Mouse (Mus musculus): ENCODE measurements around the gene Atp9a. TPM values are rescaled to one million over a fixed set of nuclear protein-coding genes. Genes with fewer than 3 reads are reported as not detected.
"Not testable (repeated sequence)": the region's sequence is repeated elsewhere in the genome, so short reads cannot be mapped to it uniquely, and the experiment has no call there.

The Atp9a gene
- polyA plus RNA-seq, 1 experiment from 2014 or later, result 155 TPM

GRCm38 (mm10) chr2:168765065-168765681 is 23.0 kb upstream of the Atp9a start:
- Histone ChIP-seq H3K9me3 (no peaks in the 10 kb centered on the region), H3K4me2 (peak overlapping the region; percentile 89), H3K36me3 (replicated peaks) (no peaks in the 10 kb centered on the region), H3K4me3 (peak overlapping the region; percentile 43), H3K27me3 (replicated peaks) (peaks cover 19% of the 10 kb centered on the region; the same call in 1 of the 2 replicates), H3K27ac (no peak overlapping the region), H3K9ac (no peak overlapping the region), H3K4me1 (peaks cover 45% of the 10 kb centered on the region)
- under 1% methylated on average over 32 of the region's 32 CpGs for WGBS
- ATAC-seq (replicated peaks), result peak; percentile 55

- peaks cover 45% of the 10 kb centered on the region for H3K4me1 ChIP-seq
- peak overlapping the region; percentile 89 for H3K4me2 ChIP-seq
- no peak overlapping the region for H3K27ac ChIP-seq
- WGBS, result 8% methylated on average over 9 of the region's 9 CpGs
- H3K9ac ChIP-seq, result no peak overlapping the region
- no peaks in the 10 kb centered on the region for H3K36me3 ChIP-seq (replicated peaks)
- no peak overlapping the region for H3K4me3 ChIP-seq
- ATAC-seq (replicated peaks), result no peak
- no peaks in the 10 kb centered on the region for H3K9me3 ChIP-seq
- peaks cover 19% of the 10 kb centered on the region; the same call in 1 of the 2 replicates for H3K27me3 ChIP-seq (replicated peaks)
These were observed 22.3 kb upstream of the Atp9a start for GRCm38 (mm10) chr2:168764460-168764867.

- WGBS, result 9% methylated on average over 7 of the region's 7 CpGs
- no peak overlapping the region for H3K9ac ChIP-seq
- peak overlapping the region; percentile 89; the same call in 1 of the 2 replicates for H3K4me2 ChIP-seq
- H3K27ac ChIP-seq, result no peak overlapping the region
- no peak for ATAC-seq (replicated peaks)
- H3K4me3 ChIP-seq, result no peak overlapping the region
- H3K27me3 ChIP-seq (replicated peaks), result peaks cover 15% of the 10 kb centered on the region; the same call in 1 of the 2 replicates
- H3K36me3 ChIP-seq (replicated peaks), result no peaks in the 10 kb centered on the region
- H3K4me1 ChIP-seq, result peaks cover 45% of the 10 kb centered on the region
- no peaks in the 10 kb centered on the region for H3K9me3 ChIP-seq
These were observed 21.6 kb upstream of the Atp9a start for GRCm38 (mm10) chr2:168763785-168764184.

GRCm38 (mm10) chr2:168762411-168762815 is 20.2 kb upstream of the Atp9a start:
- peak overlapping the region; percentile 22 for H3K4me3 ChIP-seq

GRCm38 (mm10) chr2:168761954-168762353 is 19.7 kb upstream of the Atp9a start:
- peak overlapping the region; percentile 26; the same call in 1 of the 2 replicates for H3K27ac ChIP-seq
- ATAC-seq (replicated peaks), result no peak
- H3K36me3 ChIP-seq (replicated peaks), result no peaks in the 10 kb centered on the region
- peak overlapping the region; percentile 22; the same call in 1 of the 2 replicates for H3K4me3 ChIP-seq
- H3K9me3 ChIP-seq, result no peaks in the 10 kb centered on the region
- 0 out of 2 replicates have a peak overlapping the region, but pooled peaks have one; percentile 10 for H3K9ac ChIP-seq
- H3K4me2 ChIP-seq, result peak overlapping the region; percentile 89
- 8% methylated on average over 4 of the region's 4 CpGs for WGBS
- peaks cover 42% of the 10 kb centered on the region for H3K4me1 ChIP-seq
- 0 out of 2 replicates have a peak, but pooled peaks cover 9% of the 10 kb centered on the region for H3K27me3 ChIP-seq (replicated peaks)

More at GRCm38 (mm10) chr2:168762411-168762815, 20.2 kb upstream of the Atp9a start:
- Histone ChIP-seq H3K36me3 (replicated peaks) (no peaks in the 10 kb centered on the region), H3K4me1 (peaks cover 45% of the 10 kb centered on the region), H3K4me2 (peak overlapping the region; percentile 89), H3K27me3 (replicated peaks) (0 out of 2 replicates have a peak, but pooled peaks cover 9% of the 10 kb centered on the region), H3K27ac (no peak overlapping the region; the same call in 1 of the 2 replicates), H3K9ac (0 out of 2 replicates have a peak overlapping the region, but pooled peaks have one; percentile 10), H3K9me3 (no peaks in the 10 kb centered on the region)
- no peak for ATAC-seq (replicated peaks)
- whole genome bisulfite sequencing, result 2% methylated on average over 12 of the region's 12 CpGs

GRCm38 (mm10) chr2:168761141-168761540 is 18.9 kb upstream of the Atp9a start:
- no peaks in the 10 kb centered on the region for H3K9me3 ChIP-seq
- no peak overlapping the region for H3K4me2 ChIP-seq
- no peak for ATAC-seq (replicated peaks)
- H3K36me3 ChIP-seq (replicated peaks), result no peaks in the 10 kb centered on the region
- 88% methylated on average over 9 of the region's 9 CpGs for WGBS
- no peak overlapping the region for H3K9ac ChIP-seq
- peaks cover 33% of the 10 kb centered on the region for H3K4me1 ChIP-seq
- no peak overlapping the region for H3K27ac ChIP-seq
- H3K4me3 ChIP-seq, result no peak overlapping the region
- 0 out of 2 replicates have a peak, but pooled peaks cover 9% of the 10 kb centered on the region for H3K27me3 ChIP-seq (replicated peaks)

GRCm38 (mm10) chr2:168744406-168744805 is 2.2 kb upstream of the Atp9a start:
- H3K4me2 ChIP-seq; H3K27me3 ChIP-seq (replicated peaks); H3K9ac ChIP-seq; H3K9me3 ChIP-seq; H3K4me3 ChIP-seq; ATAC-seq (replicated peaks); H3K27ac ChIP-seq; H3K36me3 ChIP-seq (replicated peaks): not testable (repeated sequence)
- peaks cover 14% of the 10 kb centered on the region for H3K4me1 ChIP-seq
- 88% methylated on average over 10 of the region's 10 CpGs for WGBS

GRCm38 (mm10) chr2:168742649-168743048 is 440 bp upstream of the Atp9a start:
- Histone ChIP-seq H3K9me3 (no peaks in the 10 kb centered on the region), H3K27ac (peak overlapping the region; percentile 98), H3K36me3 (replicated peaks) (no peaks in the 10 kb centered on the region), H3K9ac (peak overlapping the region; percentile 94; the same call in 1 of the 2 replicates), H3K4me1 (peaks cover 14% of the 10 kb centered on the region), H3K4me3 (peak overlapping the region; percentile 97), H3K4me2 (peak overlapping the region; percentile 54), H3K27me3 (replicated peaks) (no peaks in the 10 kb centered on the region)
- 20% methylated on average over 7 of the region's 7 CpGs for WGBS
- 0 out of 2 replicates have a peak, but pooled peaks have one; percentile 1 for ATAC-seq (replicated peaks)

- Histone ChIP-seq H3K36me3 (replicated peaks) (no peaks in the 10 kb centered on the region), H3K4me1 (peaks cover 14% of the 10 kb centered on the region), H3K9me3 (no peaks in the 10 kb centered on the region), H3K27ac (peak overlapping the region; percentile 98), H3K4me2 (peak overlapping the region; percentile 54), H3K27me3 (replicated peaks) (no peaks in the 10 kb centered on the region), H3K9ac (peak overlapping the region; percentile 94), H3K4me3 (peak overlapping the region; percentile 97)
- peak; percentile 90 for ATAC-seq (replicated peaks)
- WGBS, result under 1% methylated on average over 70 of the region's 108 CpGs
These were observed 743 bp downstream of the Atp9a start for GRCm38 (mm10) chr2:168741273-168742058.

- Histone ChIP-seq H3K36me3 (replicated peaks) (no peaks in the 10 kb centered on the region), H3K4me1 (peaks cover 14% of the 10 kb centered on the region), H3K27ac (peak overlapping the region; percentile 98), H3K27me3 (replicated peaks) (no peaks in the 10 kb centered on the region), H3K4me3 (peak overlapping the region; percentile 97), H3K9me3 (no peaks in the 10 kb centered on the region), H3K4me2 (peak overlapping the region; percentile 54), H3K9ac (0 out of 2 replicates have a peak overlapping the region, but pooled peaks have one; percentile 94)
- ATAC-seq (replicated peaks), result no peak
- WGBS, result 91% methylated on average over 10 of the region's 10 CpGs
These were observed 1.7 kb downstream of the Atp9a start for GRCm38 (mm10) chr2:168740496-168740895.

- 100% methylated on average over 1 of the region's 1 CpGs for WGBS
- H3K4me1 ChIP-seq, result peaks cover 14% of the 10 kb centered on the region
- no peaks in the 10 kb centered on the region for H3K27me3 ChIP-seq (replicated peaks)
- no peak overlapping the region for H3K9ac ChIP-seq
- H3K36me3 ChIP-seq (replicated peaks), result no peaks in the 10 kb centered on the region
- no peak overlapping the region for H3K4me3 ChIP-seq
- H3K4me2 ChIP-seq, result no peak overlapping the region
- no peak for ATAC-seq (replicated peaks)
- H3K9me3 ChIP-seq, result no peaks in the 10 kb centered on the region
- no peak overlapping the region for H3K27ac ChIP-seq
These were observed 3.4 kb downstream of the Atp9a start for GRCm38 (mm10) chr2:168738854-168739253.

- Histone ChIP-seq H3K27ac (no peak overlapping the region), H3K36me3 (replicated peaks) (no peaks in the 10 kb centered on the region), H3K27me3 (replicated peaks) (no peaks in the 10 kb centered on the region), H3K9me3 (no peaks in the 10 kb centered on the region), H3K4me2 (no peak overlapping the region), H3K9ac (no peak overlapping the region), H3K4me1 (peaks cover 14% of the 10 kb centered on the region), H3K4me3 (no peak overlapping the region)
- WGBS, result 96% methylated on average over 10 of the region's 10 CpGs
- ATAC-seq (replicated peaks), result no peak
These were observed 4.3 kb downstream of the Atp9a start for GRCm38 (mm10) chr2:168737878-168738277.

Measured in midbrain, embryonic 15.5 days (tissue).